Mouse (Mus musculus) spleen, postnatal 10 days (tissue): Measurements from ENCODE around the gene Ganab.

Experiments used
- DNase-seq, 2 experiments: peaks; one replicate each; pipeline ENCODE4 v3.0.0; 2021 to 2022; ENCODE audit warnings: low spot score in 2 of 2

The Ganab gene

DNA sequence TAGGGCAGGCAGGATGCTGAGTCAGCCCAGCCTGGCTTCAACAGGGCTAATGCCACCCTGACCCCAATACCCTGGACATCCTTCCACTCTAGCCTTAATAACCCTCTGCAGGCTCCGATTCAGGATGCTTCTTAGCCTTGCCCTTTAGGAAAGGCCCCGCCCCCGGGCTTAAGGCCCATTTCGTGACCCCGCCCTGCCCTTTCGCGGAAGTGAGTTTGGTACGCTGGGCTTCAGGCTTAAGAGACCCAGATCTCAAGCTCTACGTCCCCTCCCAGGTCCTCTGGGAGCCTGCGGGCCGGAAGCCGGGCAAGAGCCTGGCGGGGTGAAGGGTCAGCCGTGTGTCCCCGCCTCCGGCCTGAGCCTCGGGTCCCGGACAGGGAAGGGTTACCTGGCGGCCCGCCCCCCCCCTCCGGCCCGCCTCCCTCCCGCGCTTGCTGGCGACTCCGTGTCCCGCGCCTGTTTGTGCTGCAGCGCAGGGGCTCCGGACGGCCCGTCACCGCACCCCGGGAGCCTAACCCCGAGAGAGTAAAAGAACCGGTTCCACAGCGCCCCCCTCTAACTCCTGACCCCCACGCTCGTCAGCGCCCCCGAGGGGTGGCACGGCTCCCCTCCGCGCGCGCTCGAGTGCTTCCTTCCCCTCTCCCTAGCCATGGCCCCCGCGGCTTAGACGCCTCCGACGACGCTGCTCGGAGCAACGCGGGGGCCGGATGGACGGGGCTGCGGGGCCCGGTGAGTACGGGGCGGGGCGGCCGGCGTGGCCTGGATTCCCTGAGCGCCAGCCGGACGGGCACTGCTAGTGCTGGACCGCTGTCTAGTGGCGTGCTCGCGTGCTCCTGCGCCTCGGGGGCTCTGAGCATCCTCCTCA is 31.6 kb downstream of the Ganab start, which contains the start of the genes Rom1 and Eml3:
Rom1 (minus strand) TSS at position 133 of the 865 bp plus-strand sequence.
Eml3 (plus strand) TSS at position 329 of the 865 bp plus-strand sequence.
- DNase-seq, result peak; percentile 88 to 91

DNA sequence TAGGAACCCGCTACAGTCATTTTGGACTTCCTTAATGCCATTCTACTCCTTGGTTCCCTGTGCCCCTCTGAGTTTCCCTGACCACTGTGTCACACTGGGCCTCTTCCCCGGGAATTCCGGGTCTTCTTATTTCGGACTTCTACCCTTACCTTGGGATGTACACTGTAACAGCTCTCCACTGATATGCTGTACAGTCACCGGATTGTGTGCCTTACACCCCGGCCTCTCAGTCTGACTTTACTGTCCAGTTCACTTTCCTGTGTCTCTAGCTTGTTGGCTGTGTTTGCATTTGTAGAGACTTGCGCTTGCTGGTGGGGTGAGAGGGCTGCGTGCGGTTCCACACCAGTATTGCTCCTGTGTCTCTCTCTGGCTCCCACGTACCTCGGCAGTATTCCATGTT is 32.2 kb downstream of the Ganab start:
- DNase-seq, result no peak

DNA sequence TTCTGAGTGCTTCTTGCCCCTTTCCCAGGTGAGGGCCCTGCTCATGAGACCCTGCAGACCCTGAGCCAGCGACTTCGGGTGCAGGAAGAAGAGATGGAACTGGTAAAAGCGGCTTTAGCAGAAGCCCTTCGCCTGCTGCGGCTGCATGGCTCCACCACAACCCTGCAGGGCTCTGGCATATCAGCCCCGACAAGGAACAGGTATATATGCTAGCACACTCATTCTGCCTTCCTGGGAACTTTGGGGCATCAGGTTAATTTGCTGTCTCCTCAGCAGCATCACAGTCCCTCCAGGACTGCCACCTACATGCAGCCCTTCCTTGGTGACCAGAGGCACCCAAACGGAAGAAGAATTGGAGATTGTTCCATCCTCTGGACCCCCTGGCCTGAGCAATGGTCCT is 32.9 kb downstream of the Ganab start:
- DNase-seq, result no peak

DNA sequence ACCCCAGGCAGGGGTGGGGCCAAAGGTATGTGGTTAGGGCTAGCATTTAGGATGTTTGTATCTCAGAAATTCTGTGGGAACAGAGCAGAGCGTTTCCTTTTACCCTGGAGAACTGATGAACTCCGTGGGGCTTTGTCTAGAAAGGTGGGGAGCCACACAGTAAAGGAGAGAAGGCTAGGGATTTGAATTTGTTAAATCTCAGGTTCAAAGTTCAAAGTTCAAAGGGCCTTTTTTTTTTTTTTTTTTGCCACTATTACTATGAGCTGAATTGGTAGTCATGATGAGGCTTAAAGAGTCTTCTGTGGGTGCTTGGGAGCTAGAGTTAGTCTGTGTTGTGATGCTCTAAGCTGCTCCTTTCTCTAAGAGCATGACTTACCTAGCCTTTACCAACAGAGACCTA is 38.9 kb downstream of the Ganab start:
- DNase-seq, result no peak

DNA sequence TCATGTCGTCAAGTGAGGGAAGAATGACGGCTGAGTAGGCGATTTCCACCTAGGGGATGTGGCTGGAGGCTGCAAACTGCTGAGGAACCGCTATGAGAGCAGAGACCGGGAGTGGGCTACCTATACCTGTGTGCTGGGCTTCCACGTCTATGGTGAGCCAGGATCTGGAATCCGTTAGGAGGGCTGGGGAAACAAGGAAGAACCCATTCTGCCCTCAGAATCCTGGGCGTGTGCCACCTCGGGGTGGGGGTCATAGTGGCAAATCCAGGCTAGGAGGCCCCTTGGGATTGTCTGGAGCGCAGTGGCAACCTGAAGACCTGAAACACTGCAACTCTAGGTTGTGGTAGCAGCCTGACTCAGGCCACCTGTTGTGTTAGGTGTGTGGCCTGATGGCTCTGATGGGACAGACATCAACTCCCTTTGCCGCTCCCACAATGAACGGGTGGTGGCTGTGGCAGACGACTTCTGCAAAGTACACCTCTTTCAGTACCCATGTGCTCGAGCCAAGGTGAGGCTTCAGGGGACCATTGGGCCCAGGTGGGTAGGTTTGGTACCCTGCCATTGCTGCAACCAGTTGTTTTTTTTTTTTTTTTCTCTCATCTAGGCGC is 42.8 kb downstream of the Ganab start:
- DNase-seq, result no peak

DNA sequence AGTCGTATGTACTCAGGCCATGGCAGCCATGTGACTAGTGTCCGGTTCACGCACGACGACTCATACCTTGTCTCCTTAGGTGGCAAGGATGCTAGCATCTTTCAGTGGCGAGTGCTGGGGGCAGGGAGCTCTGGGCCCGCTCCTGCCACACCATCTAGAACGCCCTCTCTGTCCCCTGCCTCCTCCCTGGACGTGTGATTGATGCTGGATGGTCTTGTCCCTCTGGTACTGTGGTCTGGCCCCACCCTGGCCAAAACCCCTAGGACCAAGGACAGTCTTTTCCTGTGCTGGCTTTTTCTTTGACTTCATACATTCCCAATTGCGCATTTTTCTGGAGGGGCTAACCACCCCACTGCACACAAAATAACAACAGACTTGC is 43.3 kb downstream of the Ganab start:
- no peak for DNase-seq

DNA sequence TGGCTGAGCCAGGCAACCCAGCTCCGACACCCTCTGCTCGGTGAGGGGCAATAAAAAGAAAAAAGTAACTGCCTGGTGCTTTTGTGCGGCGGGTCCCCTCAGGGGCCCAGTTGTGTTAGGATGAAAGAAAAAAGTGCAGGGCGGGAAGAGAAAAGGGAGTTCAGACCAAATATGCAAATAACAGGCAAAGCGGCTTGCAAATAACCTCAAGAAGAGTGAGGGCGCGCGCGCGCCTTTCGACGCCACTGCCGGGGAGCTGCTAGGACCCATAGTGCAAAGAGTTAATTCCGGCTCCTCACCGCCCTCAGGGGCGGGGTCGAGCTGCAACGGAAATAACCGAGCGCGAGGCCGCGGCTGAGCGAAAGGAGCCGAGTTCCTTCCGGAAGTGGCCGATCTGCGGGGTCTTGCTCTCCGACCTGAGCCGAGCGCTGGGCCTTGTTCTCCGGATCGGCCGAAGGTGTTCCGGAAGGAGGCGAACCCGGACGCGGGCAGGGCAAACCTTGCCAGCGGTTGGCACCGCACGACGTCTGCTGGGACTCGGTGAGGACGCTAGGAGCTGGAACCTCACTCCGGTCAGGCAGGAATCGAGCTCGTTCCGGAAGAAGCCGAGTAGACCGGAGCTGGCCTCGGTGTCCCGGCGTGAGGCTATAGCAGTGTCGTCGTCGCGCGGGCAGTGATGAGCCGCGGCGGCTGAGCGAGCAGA is 43.8 kb downstream of the Ganab start, which contains the start of gene Mta2:
Mta2 (plus strand) TSS at position 361 of the 703 bp plus-strand sequence.
- peak; percentile 95 to 98 for DNase-seq

DNA sequence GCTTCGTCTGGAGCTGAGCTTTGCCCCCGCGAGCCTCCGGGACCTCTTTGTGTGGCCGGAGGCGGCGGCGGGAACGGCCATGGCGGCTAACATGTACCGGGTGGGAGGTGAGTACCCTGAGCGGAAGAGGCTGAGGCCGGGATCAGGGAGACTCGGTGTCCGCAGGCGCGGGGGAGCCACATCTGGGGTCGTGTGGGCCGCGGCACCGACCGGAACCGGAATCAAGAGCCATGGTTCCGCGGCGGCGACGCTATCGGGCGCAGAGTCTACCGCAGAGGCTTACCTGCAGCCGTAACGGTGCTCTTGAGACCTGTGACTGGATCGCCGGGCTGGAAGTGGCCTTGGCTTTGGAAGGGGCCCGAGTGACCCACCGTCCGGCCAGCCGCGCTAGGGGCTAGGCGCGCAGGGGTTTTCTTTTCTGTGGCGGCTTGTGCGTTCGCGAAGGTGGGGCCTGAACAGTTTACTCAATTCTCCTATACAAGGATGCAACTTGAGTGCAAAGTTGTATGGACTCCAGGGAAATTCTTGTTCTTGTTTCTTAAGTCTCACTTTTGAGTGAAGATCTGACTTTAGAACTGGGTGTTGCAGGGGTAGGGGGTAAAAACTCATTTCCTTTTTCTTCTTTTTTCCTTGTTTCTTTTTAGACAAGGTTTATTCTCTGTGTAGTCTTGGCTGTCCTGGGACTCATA is 44.5 kb downstream of the Ganab start:
- DNase-seq, result no peak

DNA sequence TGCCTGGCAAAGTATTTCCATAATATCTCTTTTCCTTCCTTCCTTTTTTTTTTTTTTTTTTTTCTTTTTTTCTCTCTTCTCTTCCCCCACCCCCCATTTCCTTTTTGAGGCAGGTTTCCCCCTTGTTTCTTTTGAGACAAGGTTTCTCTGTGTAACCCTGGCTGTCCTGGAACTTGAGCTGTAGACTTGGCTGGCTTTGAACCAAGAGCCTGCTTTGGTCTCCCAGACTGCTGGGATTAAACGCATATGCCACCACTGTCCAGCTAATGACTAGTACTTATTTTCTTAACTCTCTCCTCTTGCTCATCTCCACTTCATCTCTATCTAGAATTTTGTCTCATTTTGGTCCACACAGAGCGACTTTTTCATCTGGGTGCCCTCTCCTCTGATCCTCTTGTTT is 45.2 kb downstream of the Ganab start:
- no peak for DNase-seq

DNA sequence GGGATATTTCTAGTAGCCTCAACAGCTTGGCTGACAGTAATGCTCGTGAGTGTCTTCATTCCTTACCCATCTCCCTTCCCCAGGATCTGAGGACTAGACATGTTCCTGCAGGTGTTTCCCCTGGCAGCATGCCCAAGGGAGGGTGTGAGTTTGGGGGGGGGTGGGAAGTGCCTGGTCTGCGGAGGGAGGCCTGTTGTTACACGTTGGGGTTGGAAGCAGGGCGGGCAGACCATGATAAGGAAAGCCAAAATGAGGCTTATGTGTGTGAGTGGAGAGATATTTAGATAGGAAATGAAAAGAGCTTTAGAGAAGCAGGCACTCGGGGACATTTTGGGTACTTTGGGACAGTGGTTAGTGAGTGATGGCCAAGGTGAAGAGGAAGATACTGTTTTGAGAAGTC is 46.2 kb downstream of the Ganab start:
- peak in 1 of 2 experiments; percentile 31 for DNase-seq

DNA sequence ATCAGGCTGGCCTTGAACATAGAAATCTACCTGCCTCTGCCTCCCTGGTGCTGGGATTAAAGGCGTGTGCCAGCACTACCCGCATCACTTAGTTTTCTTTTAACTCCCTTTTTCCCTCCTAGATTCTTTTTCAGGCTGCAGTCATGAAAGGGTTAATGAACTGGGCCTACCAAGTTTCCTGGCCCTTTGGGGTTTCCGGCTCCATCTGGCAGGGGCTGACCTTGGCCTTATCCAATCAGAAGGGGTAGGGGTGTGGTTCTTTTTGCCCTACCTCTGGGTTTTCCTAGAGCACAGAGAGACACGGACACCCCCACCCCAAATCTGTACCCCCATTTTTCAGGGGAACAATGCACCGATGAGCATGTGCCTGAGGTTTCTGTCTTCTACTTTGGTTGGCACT is 46.9 kb downstream of the Ganab start:
- DNase-seq, result peak; percentile 48 to 83

DNA sequence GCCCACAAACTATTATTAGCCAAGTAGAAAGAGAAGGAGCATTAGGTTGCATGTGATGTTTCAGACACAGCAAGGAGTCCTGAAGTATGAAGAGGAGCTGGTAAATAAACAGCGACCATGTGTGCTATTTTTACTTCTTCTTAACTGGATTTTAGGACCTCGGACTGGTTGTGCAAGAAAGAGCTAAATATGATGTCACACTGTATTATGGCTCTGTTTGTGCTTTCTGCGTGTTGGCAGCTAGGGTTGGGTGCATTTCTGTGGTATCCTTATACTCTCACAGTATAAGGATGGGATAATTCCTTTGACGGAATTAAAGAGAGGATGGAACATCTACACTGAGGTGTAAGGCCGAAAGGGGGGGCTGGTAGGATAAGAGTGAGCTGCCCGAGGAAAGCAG is 47.4 kb downstream of the Ganab start:
- DNase-seq, result no peak

DNA sequence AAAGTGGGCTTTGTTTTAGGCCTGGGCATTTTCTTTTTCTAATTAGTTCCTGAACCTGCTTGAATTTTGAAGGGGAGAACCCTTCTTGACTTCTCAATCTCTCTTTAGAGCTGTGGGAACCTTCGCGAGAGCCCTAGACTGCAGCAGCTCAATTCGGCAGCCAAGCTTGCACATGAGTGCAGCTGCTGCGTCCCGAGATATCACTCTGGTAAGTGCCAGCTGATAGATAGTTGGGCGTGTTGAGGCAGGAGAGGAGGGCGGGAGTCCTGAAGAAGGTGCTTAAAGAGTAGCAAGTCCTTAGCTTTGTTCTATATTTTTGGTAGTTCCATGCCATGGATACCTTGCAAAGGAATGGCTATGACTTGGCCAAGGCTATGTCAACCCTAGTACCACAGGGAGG is 49.1 kb downstream of the Ganab start:
- no peak for DNase-seq

DNA sequence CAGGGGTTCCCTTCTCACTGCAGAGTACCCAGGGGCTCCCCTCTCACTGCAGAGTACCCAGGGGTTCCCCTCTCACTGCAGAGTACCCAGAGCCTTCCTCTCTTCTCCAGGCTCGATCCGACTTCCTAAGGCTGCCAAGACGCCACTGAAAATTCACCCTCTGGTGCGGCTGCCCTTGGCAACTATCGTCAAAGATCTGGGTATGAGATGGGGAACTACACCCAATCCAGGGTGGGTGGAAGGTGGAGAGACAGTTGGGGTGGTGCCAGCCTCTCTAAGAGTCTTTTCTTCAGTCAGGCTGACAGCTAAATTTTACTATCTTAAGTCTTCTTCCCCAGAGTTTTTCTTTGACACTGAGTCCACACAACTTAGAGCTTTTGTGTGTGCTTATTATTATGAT is 52.3 kb downstream of the Ganab start:
- DNase-seq, result no peak

DNA sequence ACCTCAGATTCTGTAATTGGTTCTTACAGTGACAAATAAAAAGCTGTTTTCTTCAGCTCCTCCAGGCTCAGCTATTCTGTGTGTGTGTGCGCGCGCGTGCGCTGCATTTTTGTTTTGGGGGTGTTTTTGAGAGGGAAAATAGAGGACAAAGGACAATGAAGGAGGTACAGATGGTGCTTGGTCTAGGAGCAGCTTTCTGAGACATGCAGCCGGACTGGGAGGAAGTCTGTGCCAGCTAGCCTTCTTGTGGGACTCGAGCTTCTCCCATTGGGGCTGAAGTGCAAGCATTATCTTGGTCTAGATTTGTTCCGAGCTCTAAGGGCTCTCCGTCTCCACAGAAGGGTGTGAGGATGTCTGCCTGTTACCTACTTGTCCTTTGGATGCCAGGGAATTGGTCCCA is 54.4 kb downstream of the Ganab start:
- no peak for DNase-seq

DNA sequence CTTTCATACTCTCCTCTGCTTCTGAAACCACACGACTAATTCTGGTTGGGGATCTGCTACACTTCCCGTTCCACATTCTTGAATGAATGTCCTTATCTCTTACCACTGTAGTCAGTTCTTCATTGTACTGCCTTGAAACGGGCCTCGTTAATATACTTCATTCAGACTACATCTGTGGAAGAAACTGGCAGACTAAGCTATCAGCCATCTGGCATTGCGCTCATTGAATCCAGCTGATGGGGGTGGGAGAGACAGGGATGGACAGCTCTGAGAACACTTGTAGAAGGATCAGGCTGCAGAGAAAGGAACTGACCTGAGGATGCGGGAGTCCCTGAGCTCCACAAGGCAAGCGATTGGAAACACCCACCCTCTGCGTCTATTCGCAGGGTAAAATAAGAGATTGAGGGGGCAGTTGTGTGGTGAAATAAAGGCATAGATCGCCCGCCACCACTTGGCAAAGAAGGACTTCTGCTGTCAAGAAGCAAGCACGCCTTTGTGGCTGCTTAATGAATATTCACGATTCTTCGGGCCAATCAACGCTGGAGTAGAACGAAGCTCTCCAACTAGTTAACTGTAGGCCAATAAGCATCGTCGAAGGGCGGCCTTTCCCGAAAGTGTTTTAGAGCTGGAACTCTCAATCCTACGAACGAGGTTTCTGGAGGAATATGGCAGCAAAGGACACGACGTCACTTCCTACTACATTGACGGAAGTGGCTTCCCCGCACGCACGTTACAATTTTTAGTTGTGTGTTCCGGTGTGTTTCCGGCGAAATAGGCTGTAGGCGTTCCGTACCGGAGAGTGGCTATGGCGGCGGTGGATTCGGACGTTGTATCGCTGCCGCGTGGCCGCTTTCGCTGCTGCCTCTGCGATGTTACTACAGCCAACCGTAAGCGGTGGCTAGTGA is 55.5 kb downstream of the Ganab start, which contains the start of gene Tut1:
Tut1 (plus strand) TSS at position 713 of the 905 bp plus-strand sequence.
- peak; percentile 87 to 88 for DNase-seq

DNA sequence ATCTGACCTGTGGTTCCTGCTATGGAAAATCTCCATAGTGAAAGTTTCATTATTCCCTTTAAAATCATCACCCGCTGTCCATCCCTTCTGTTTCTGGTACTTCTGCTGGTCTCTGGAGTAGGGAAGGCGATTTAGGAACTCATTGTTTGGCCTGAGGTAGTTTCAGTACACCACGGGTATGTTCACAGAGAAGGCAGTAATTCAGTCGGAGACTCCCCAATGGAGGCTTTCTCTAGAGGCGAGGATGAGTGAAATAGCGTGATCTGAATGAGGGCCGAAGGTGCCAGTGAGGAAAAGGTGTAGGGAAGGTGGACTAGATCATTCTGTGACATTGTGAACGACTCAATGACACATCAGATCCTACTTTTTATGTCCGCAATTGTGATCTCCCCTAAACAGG is 56.3 kb downstream of the Ganab start:
- DNase-seq, result no peak

DNA sequence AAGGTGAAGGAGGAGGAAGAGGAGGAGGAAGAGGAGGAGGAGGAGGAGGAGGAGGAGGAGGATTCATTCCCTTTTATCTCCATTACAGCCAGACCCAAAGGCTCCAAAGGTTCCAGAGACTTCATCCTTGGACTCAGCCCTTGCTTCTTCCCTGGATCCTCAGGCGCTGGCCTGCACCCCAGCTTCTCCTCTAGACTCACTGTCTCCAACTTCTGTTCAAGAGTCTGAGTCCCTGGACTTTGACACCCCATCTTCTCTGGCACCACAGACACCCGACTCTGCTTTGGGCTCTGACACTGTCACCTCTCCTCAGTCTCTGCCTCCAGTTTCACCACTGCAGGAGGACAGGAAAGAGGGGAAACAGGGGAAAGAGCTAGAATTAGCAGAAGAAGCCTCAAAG is 64.4 kb downstream of the Ganab start:
- DNase-seq, result no peak

DNA sequence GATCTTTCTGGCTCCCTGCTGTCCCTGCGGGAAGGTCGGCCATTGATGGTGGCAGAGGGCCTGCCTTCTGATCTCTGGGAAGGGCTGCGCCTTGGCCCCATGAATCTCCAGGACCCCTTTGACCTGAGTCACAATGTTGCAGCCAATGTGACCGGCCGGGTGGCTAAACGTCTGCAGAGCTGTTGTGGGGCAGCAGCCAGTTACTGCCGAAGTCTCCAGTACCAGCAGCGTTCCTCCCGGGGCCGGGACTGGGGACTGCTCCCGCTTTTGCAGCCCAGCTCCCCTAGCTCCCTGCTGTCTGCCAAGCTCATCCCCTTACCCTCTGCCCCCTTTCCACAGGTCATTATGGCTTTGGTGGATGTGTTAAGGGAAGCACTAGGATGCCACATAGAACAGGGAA is 67.2 kb downstream of the Ganab start:
- peak in 1 of 2 experiments; percentile 5 for DNase-seq

DNA sequence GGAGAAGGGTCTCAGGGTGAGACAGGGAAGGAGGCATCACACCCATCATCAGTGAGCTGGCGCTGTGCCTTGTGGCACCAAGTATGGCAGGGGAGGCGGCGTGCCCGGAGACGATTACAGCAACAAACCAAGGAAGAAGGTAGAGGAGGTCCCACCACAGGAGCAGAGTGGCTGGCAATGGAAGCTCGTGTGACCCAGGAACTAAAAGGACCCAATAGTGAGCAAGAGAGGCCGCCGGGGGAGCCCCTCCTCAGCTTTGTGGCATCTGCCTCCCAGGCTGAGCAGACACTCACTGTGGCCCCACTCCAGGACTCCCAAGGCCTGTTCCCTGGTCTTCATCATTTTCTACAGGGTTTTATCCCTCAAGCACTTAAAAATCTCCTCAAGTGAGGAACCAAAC is 67.9 kb downstream of the Ganab start:
- peak in 1 of 2 experiments; percentile 10 for DNase-seq

DNA sequence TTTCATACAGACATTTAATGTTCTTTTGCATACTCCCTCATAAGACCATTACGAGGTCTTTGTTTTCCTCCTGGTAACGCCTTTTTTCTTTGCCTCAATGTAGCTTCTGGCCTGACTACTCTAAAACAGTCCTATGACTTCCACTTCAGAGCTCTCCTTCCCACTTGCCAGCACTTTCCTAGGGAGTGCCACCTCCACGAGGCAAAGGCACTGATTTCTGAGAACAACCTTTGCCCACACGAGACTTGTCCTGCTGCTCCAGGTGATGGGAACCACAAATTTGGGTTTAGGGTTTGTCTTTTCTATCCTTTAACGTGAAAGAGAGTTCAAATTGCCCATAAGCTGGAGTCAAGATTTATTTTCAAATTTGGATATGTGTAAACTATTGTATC is 68.3 kb downstream of the Ganab start:
- DNase-seq, result no peak
